Mouse (Mus musculus): Measurements from ENCODE around the gene Rest.
A peak's percentile ranks its signal among the peaks of the same experiment; 100 is the strongest.

Rest gene

GRCm38 (mm10) chr5:77309051-77309906 lies 44.0 kb downstream of the Rest start:
- DNase-seq (ENCODE audit: low read depth, low spot score): no peak

- peak; percentile 100 for DNase-seq (ENCODE audit: low read depth, low spot score)
Observed at GRCm38 (mm10) chr5:77309924-77310772, 44.9 kb downstream of the Rest start, which contains the start of the genes Noa1 and Polr2b. Gene Noa1, minus strand, starts transcription at chr5:77310084. Gene Polr2b, plus strand, starts transcription at chr5:77310147.

- no peak for DNase-seq (ENCODE audit: low read depth, low spot score)
Observed at GRCm38 (mm10) chr5:77314206-77314605, 48.9 kb downstream of the Rest start.

GRCm38 (mm10) chr5:77314986-77315385 lies 49.7 kb downstream of the Rest start:
- DNase-seq (ENCODE audit: low read depth, low spot score): no peak

DNA sequence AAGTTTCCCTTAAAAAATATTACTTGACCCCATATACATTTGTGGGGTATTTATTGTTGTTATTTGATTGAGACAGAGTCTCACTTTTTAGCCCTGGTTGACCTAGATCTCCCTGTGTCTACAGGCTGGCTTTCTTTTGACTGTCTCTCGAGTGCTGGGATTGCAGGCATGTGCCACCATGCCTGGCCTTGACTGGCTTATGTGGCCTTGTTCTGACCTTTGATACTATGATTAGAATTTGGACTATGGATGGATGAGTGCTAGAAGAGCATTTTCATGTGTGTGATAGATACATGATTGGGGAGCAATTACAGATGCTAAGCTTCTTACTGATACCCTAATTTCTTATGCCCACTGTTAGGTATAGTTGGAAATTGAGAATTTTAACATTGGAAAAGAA lies 59.6 kb downstream of the Rest start:
- no peak for DNase-seq (ENCODE audit: low read depth, low spot score)

DNA sequence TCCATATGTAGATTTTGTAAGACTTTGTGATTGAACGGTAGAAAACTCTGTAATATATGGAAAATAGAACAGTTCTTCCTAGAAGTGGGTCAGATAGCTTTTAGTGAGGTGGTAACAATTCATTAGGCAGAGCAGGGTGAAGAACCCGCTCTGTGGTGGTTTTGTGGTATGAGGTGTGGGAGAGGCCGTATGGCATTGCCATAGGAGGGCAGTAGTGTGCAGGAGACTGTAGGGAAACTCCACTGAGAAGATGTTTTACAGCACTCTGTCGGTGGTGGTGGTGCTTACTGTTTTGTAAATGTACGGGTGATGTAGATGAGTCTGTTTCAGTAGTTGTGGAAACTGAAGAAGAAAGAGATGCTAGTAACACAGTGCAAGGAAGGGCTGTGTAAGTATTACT lies 64.9 kb downstream of the Rest start:
- DNase-seq (ENCODE audit: low read depth, low spot score): no peak

All from forelimb bud, embryonic 11.5 days (tissue).